Mouse (Mus musculus) granulocyte monocyte progenitor cell, adult 5-6 weeks (primary cell): Measurements from ENCODE around the gene Bdnf. TPM values are rescaled to one million over a fixed set of nuclear protein-coding genes. Genes with fewer than 3 reads are reported as not detected.

Experiments
- ATAC-seq: replicated peaks from 2 replicates; pipeline ENCODE4 v1.8.0; 2016; ENCODE audit warnings: mild to moderate bottlenecking, moderate TSS enrichment, inconsistent platforms; ENCODE audit not compliant: poor library complexity, severe bottlenecking
- total RNA-seq, 2 experiments: library from RNA; stranded (forward) in 1 of 2; stranded (reverse) in 1 of 2; fragments of 200-712, 200-1000 nt in 1 of 2; fragments of >200 nt in 1 of 2; fragmentation: Nextera tagmentation in 1 of 2; gene quantifications; 2 replicates each; pipeline ENCODE4 v1.2.3; 2014 to 2017

The Bdnf gene
- total RNA-seq, 2 experiments from 2014 or later = not detected

DNA sequence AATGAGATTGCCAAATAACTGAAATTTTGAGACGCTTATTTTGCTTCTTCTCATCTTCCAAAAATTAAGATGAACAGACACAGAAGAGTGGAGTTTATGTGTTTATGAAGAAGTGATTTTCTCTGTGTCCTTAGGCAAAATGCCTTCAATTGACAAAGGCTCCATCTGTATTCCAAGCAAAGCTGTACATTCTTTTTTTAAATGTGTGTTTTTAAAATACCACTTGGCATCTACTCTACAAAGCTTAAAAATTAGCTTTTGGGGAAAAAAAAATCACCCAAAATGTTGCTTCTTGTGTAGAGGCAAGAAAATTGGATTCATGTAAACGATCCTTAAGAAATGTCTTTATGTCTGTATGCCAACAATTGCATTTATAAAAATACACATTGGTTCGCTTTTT is 94.3 kb downstream of the Bdnf start:
- ATAC-seq = no peak

- no peak for ATAC-seq
Observed at GRCm38 (mm10) chr2:109776374-109776773, 101.9 kb downstream of the Bdnf start.

Other genes with a start within 250 kb of the Bdnf start
- gene Lin7c, start 216.2 kb downstream of the Bdnf start, total RNA-seq (2014; fragmentation: Nextera tagmentation) = 42.1 and 50.6 TPM in 2 replicates
- 85.5 and 114 TPM in 2 replicates for gene Lin7c, start 216.2 kb downstream of the Bdnf start, total RNA-seq (2017)
- 0.80 and 2.5 TPM in 2 replicates for gene Lgr4, start 242.9 kb downstream of the Bdnf start, total RNA-seq (2014; fragmentation: Nextera tagmentation)
- gene Lgr4, start 242.9 kb downstream of the Bdnf start, total RNA-seq (2017) = 0.72 and 1.9 TPM in 2 replicates